In the genomic region with DNA sequence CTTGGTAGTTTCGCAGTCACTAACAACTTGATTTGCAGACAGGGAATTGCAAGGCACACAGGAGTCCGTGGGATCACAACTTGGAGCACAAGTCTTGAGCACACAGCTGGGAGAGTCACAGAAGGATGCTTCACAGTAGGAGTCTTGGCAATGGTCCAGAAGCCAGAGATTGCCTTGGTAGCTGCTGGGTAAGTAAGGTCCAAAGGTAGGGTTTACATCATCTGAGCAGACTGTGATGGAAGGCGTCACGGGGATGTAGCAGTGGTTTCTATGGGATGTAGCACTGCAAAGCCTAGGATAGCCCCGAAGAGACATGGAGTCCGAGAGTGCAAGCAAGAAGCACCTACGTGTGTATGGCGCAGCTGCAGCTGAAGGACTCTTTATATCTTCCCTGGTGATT, we compare ENCODE assay signal across 21 mouse cellular contexts. TPM values are rescaled to one million over a fixed set of nuclear protein-coding genes. Genes with fewer than 3 reads are reported as not detected.
DNase-seq lines count a peak whose midpoint lies in the region; ATAC-seq and TF ChIP-seq lines count a peak whose summit lies in the region.
"Had no signal": no experiment of that assay in that cellular context is flagged by ENCODE, and none has a peak within 500 bp of the region (broad histone marks: within the 10 kb centered on the region; RNA-seq: fewer than 3 reads in every experiment).

A gene (minus strand): TSS at position 358 of the 400 bp plus-strand sequence.

- H3K4me1 ChIP-seq in kidney, postnatal 0 days (replicated peaks; ENCODE audit: insufficient read depth, low read length) = no peaks in the 10 kb centered on the region
- no peaks in the 10 kb centered on the region for H3K4me1 ChIP-seq in midbrain, embryonic 11.5 days (ENCODE audit: control insufficient read depth, insufficient read depth, low read length)
- 0 out of 2 replicates have a peak, but pooled peaks cover 5% of the 10 kb centered on the region for H3K4me1 ChIP-seq in midbrain, embryonic 14.5 days (ENCODE audit: control insufficient read depth, insufficient read depth, low read length)
- H3K4me1 ChIP-seq in intestine, embryonic 15.5 days (replicated peaks) = no peaks in the 10 kb centered on the region
- H3K4me1 ChIP-seq in stomach, postnatal 0 days (replicated peaks; ENCODE audit: control insufficient read depth, insufficient read depth) = no peaks in the 10 kb centered on the region
- H3K4me1 ChIP-seq: embryonic facial prominence, embryonic 10.5 days; forebrain, embryonic 13.5 days; heart, embryonic 12.5 days; hindbrain, embryonic 10.5 days; hindbrain, embryonic 15.5 days had no signal

- 92% methylated on average over 8 of the region's 8 CpGs for WGBS in kidney, postnatal 0 days
- WGBS in midbrain, embryonic 11.5 days = 92% methylated on average over 8 of the region's 8 CpGs
- WGBS in midbrain, embryonic 14.5 days = 95% methylated on average over 8 of the region's 8 CpGs
- WGBS in intestine, embryonic 15.5 days = 90% methylated on average over 8 of the region's 8 CpGs
- WGBS in stomach, postnatal 0 days = 91% methylated on average over 8 of the region's 8 CpGs

- H3K9ac ChIP-seq in kidney, postnatal 0 days (ENCODE audit: low read depth, low read length) = no peak within 1 kb of the TSS
- H3K9ac ChIP-seq in midbrain, embryonic 11.5 days (ENCODE audit: low read length) = no peak within 1 kb of the TSS
- no peak within 1 kb of the TSS for H3K9ac ChIP-seq in midbrain, embryonic 14.5 days (replicated peaks; ENCODE audit: low read length)
- no peak within 1 kb of the TSS for H3K9ac ChIP-seq in intestine, embryonic 15.5 days
- H3K9ac ChIP-seq in stomach, postnatal 0 days (ENCODE audit: low read length) = no peak within 1 kb of the TSS
- H3K9ac ChIP-seq: forebrain, embryonic 13.5 days; forebrain, postnatal 0 days; heart, embryonic 12.5 days; hindbrain, embryonic 15.5 days had no signal

- no peaks in the 10 kb centered on the region for H3K36me3 ChIP-seq in kidney, postnatal 0 days (ENCODE audit: insufficient read depth, low read length)
- H3K36me3 ChIP-seq in midbrain, embryonic 11.5 days (ENCODE audit: control insufficient read depth, insufficient read depth, low read length) = no peaks in the 10 kb centered on the region
- H3K36me3 ChIP-seq in midbrain, embryonic 14.5 days (ENCODE audit: control insufficient read depth, insufficient read depth, low read length) = no peaks in the 10 kb centered on the region
- no peaks in the 10 kb centered on the region for H3K36me3 ChIP-seq in intestine, embryonic 15.5 days
- H3K36me3 ChIP-seq in stomach, postnatal 0 days (ENCODE audit: control insufficient read depth, insufficient read depth, low read length) = no peaks in the 10 kb centered on the region
- H3K36me3 ChIP-seq: embryonic facial prominence, embryonic 10.5 days; heart, embryonic 12.5 days; hindbrain, embryonic 10.5 days; hindbrain, embryonic 15.5 days had no signal

- no peak within 1 kb of the TSS for H3K4me2 ChIP-seq in kidney, postnatal 0 days (ENCODE audit: low read length)
- no peak within 1 kb of the TSS for H3K4me2 ChIP-seq in midbrain, embryonic 11.5 days
- H3K4me2 ChIP-seq in midbrain, embryonic 14.5 days (ENCODE audit: low read length) = no peak within 1 kb of the TSS
- H3K4me2 ChIP-seq in intestine, embryonic 15.5 days (replicated peaks) = no peak within 1 kb of the TSS
- no peak within 1 kb of the TSS for H3K4me2 ChIP-seq in stomach, postnatal 0 days (replicated peaks; ENCODE audit: low read depth)
- H3K4me2 ChIP-seq: forebrain, embryonic 13.5 days; heart, embryonic 12.5 days; hindbrain, embryonic 15.5 days had no signal

- H3K4me3 ChIP-seq in kidney, postnatal 0 days (replicated peaks; ENCODE audit: low read depth, low read length) = no peak within 1 kb of the TSS
- no peak within 1 kb of the TSS for H3K4me3 ChIP-seq in midbrain, embryonic 11.5 days (ENCODE audit: low read depth, low read length)
- no peak within 1 kb of the TSS for H3K4me3 ChIP-seq in midbrain, embryonic 14.5 days (replicated peaks; ENCODE audit: low read depth, low read length)
- no peak within 1 kb of the TSS for H3K4me3 ChIP-seq in intestine, embryonic 15.5 days (replicated peaks)
- H3K4me3 ChIP-seq in stomach, postnatal 0 days (ENCODE audit: low read depth, low read length) = no peak within 1 kb of the TSS
- H3K4me3 ChIP-seq: embryonic facial prominence, embryonic 10.5 days; forebrain, embryonic 13.5 days; heart, adult 2 months; heart, embryonic 12.5 days; hindbrain, embryonic 10.5 days; hindbrain, embryonic 15.5 days had no signal

- ATAC-seq in kidney, postnatal 0 days (replicated peaks; ENCODE audit: low FRiP score, low read depth) = 0 out of 2 replicates have a peak, but pooled peaks have one; percentile 49
- no peak for ATAC-seq in midbrain, embryonic 11.5 days (ENCODE audit: low FRiP score)
- ATAC-seq in midbrain, embryonic 14.5 days (ENCODE audit: low FRiP score, low TSS enrichment) = no peak
- ATAC-seq in intestine, embryonic 15.5 days = peak; percentile 88
- ATAC-seq in stomach, postnatal 0 days (ENCODE audit: low FRiP score, low TSS enrichment) = 0 out of 2 replicates have a peak, but pooled peaks have one; percentile 18
- ATAC-seq: forebrain, embryonic 13.5 days; forebrain, postnatal 0 days had no signal

- no peaks in the 10 kb centered on the region for H3K9me3 ChIP-seq in kidney, postnatal 0 days (replicated peaks; ENCODE audit: low read length)
- no peaks in the 10 kb centered on the region for H3K9me3 ChIP-seq in midbrain, embryonic 11.5 days (ENCODE audit: control insufficient read depth, low read length)
- H3K9me3 ChIP-seq in midbrain, embryonic 14.5 days (ENCODE audit: control insufficient read depth, low read length) = no peaks in the 10 kb centered on the region
- no peaks in the 10 kb centered on the region for H3K9me3 ChIP-seq in intestine, embryonic 15.5 days
- no peaks in the 10 kb centered on the region for H3K9me3 ChIP-seq in stomach, postnatal 0 days (ENCODE audit: control insufficient read depth, low read length)
- H3K9me3 ChIP-seq: embryonic facial prominence, embryonic 10.5 days; forebrain, embryonic 13.5 days; heart, embryonic 12.5 days; hindbrain, embryonic 10.5 days; hindbrain, embryonic 15.5 days had no signal

- TF ChIP-seq CTCF in kidney, postnatal 0 days (IDR thresholded peaks at IDR 0.05; ENCODE audit: low read depth) = no peak
- TF ChIP-seq CTCF in stomach, postnatal 0 days (IDR thresholded peaks at IDR 0.05; ENCODE audit: low read depth) = no peak

- no peak for TF ChIP-seq EP300 in stomach, postnatal 0 days (optimal IDR thresholded peaks at IDR 0.05)

- no peaks in the 10 kb centered on the region for H3K27me3 ChIP-seq in kidney, postnatal 0 days (ENCODE audit: insufficient read depth, low read length)
- H3K27me3 ChIP-seq in midbrain, embryonic 11.5 days (ENCODE audit: control insufficient read depth, insufficient read depth, low read length) = no peaks in the 10 kb centered on the region
- no peaks in the 10 kb centered on the region for H3K27me3 ChIP-seq in midbrain, embryonic 14.5 days (ENCODE audit: control insufficient read depth, insufficient read depth, low read length)
- no peaks in the 10 kb centered on the region for H3K27me3 ChIP-seq in intestine, embryonic 15.5 days (replicated peaks)
- no peaks in the 10 kb centered on the region for H3K27me3 ChIP-seq in stomach, postnatal 0 days (ENCODE audit: control insufficient read depth, insufficient read depth, low read length)
- H3K27me3 ChIP-seq: forebrain, embryonic 13.5 days; heart, embryonic 12.5 days; hindbrain, embryonic 15.5 days had no signal

- no peak within 1 kb of the TSS for H3K27ac ChIP-seq in kidney, postnatal 0 days
- H3K27ac ChIP-seq in midbrain, embryonic 11.5 days (ENCODE audit: low read depth, low read length) = no peak within 1 kb of the TSS
- no peak within 1 kb of the TSS for H3K27ac ChIP-seq in midbrain, embryonic 14.5 days (replicated peaks; ENCODE audit: low read depth, low read length)
- H3K27ac ChIP-seq in intestine, embryonic 15.5 days = no peak within 1 kb of the TSS
- no peak within 1 kb of the TSS for H3K27ac ChIP-seq in stomach, postnatal 0 days (replicated peaks)
- H3K27ac ChIP-seq: embryonic facial prominence, embryonic 10.5 days; forebrain, embryonic 13.5 days; heart, adult 2 months; hindbrain, embryonic 10.5 days; hindbrain, embryonic 15.5 days had no signal

- DNase-seq in kidney, postnatal 0 days (ENCODE audit: low spot score) = no peak
- no peak for DNase-seq in kidney, adult 11 months
- peak; percentile 21 for DNase-seq in midbrain, embryonic 11.5 days (ENCODE audit: low spot score, missing footprints)
- no peak for DNase-seq in midbrain, embryonic 14.5 days
- no peak for DNase-seq in stomach, postnatal 0 days (ENCODE audit: low spot score)
- DNase-seq in ovary, postnatal 10 days (ENCODE audit: low spot score) = no peak
- DNase-seq: adrenal gland, postnatal 10 days; cerebellum, adult 11-12 months; cerebellum, adult 9-10 months; cerebellum, postnatal 36 days; forebrain, postnatal 0 days; gastrocnemius, postnatal 14 days; heart, adult 2 months had no signal

RNA-seq across cellular contexts. Expression of the gene that starts here (rescaled TPM):
- polyA plus RNA-seq in kidney, postnatal 0 days (2015; fragmentation: Nextera tagmentation; extraction: Ambion mirVana) = not detected in 2 replicates
- not detected in 2 replicates for polyA plus RNA-seq in midbrain, embryonic 11.5 days (2014; fragmentation: Nextera tagmentation; extraction: Ambion mirVana)
- not detected in 2 replicates for polyA plus RNA-seq in midbrain, embryonic 14.5 days (2014; fragmentation: Nextera tagmentation; extraction: Ambion mirVana)
- polyA plus RNA-seq in intestine, embryonic 15.5 days (2015; fragmentation: Nextera tagmentation; extraction: Ambion mirVana) = not detected in 2 replicates
- polyA plus RNA-seq in stomach, postnatal 0 days (2015; fragmentation: Nextera tagmentation; extraction: Ambion mirVana) = not detected in 2 replicates
- polyA plus RNA-seq: embryonic facial prominence, embryonic 10.5 days; forebrain, embryonic 13.5 days; forebrain, postnatal 0 days; gonadal fat pad, adult 2 months; heart, adult 2 months; heart, embryonic 12.5 days; heart, embryonic 16.5 days; hindbrain, embryonic 10.5 days; hindbrain, embryonic 15.5 days had no signal

Comparison
In these comparisons a context has a peak if more than half of its experiments do, and no peak if none do; other contexts are left out.
1. Peak in ATAC-seq in kidney, postnatal 0 days; RNA of the gene not detected or under 1 TPM.
2. Peak in DNase-seq in midbrain, embryonic 11.5 days; RNA of the gene not detected or under 1 TPM.
3. Peak in ATAC-seq in intestine, embryonic 15.5 days; RNA of the gene not detected or under 1 TPM.
4. Peak in ATAC-seq in stomach, postnatal 0 days; RNA of the gene not detected or under 1 TPM.